Mouse (Mus musculus) limb, embryonic 14.5 days (tissue): Measurements from ENCODE around the gene Epha6. TPM values are rescaled to one million over a fixed set of nuclear protein-coding genes. Genes with fewer than 3 reads are reported as not detected.

Source experiments
- ATAC-seq: fragments of 200-750 bp; cut with Nextera tagmentation; 2 replicates; pipeline ENCODE4 v1.8.0; 2017; ENCODE audit warnings: low read depth, moderate number of reproducible peaks, moderate TSS enrichment; ENCODE audit not compliant: low FRiP score
- DNase-seq: peaks from one replicate; pipeline ENCODE4 v3.0.0-alpha.2; 2015; ENCODE audit warnings: low spot score
- H3K27ac ChIP-seq: fragments of 300-500 bp; sonication (generic); replicated peaks from 2 replicates; pipeline ENCODE4 v1.5.1; 2014; ENCODE audit warnings: low read depth, mild to moderate bottlenecking, low read length, moderate library complexity, mixed read lengths
- H3K27me3 ChIP-seq: fragments of 300-500 bp; sonication (generic); 2 replicates; pipeline ENCODE4 v1.6.1; 2014; ENCODE audit warnings: low read length, mixed read lengths; ENCODE audit not compliant: control insufficient read depth, insufficient read depth
- H3K36me3 ChIP-seq: fragments of 300-500 bp; sonication (generic); 2 replicates; pipeline ENCODE4 v1.6.1; 2014; ENCODE audit warnings: mild to moderate bottlenecking, low read length, moderate library complexity, mixed read lengths; ENCODE audit not compliant: control insufficient read depth, insufficient read depth
- H3K4me1 ChIP-seq: fragments of 300-500 bp; sonication (generic); 2 replicates; pipeline ENCODE4 v1.6.1; 2014; ENCODE audit warnings: antibody characterized with exemption, low read length, mixed read lengths; ENCODE audit not compliant: control insufficient read depth, insufficient read depth
- H3K4me2 ChIP-seq: fragments of 300-500 bp; sonication (generic); replicated peaks from 2 replicates; pipeline ENCODE4 v1.6.1; 2014; ENCODE audit warnings: low read depth, mild to moderate bottlenecking, low read length, moderate library complexity; ENCODE audit not compliant: severe bottlenecking
- H3K4me3 ChIP-seq: fragments of 300-500 bp; sonication (generic); replicated peaks from 2 replicates; pipeline ENCODE4 v1.5.1; 2014; ENCODE audit warnings: low read length
- H3K9ac ChIP-seq: fragments of 300-500 bp; sonication (generic); 2 replicates; pipeline ENCODE4 v1.6.1; 2014; ENCODE audit warnings: mild to moderate bottlenecking, low read depth, low read length, moderate library complexity; ENCODE audit not compliant: severe bottlenecking
- H3K9me3 ChIP-seq: fragments of 300-500 bp; sonication (generic); 2 replicates; pipeline ENCODE4 v1.6.1; 2016; ENCODE audit warnings: low read length; ENCODE audit not compliant: control insufficient read depth
- POLR2A ChIP-seq: fragments of 200-500 bp; IDR thresholded peaks from 2 replicates; pipeline ENCODE4 v1.8.0; 2012; ENCODE audit warnings: inconsistent platforms, mild to moderate bottlenecking, moderate library complexity, borderline replicate concordance; ENCODE audit not compliant: insufficient read depth, insufficient read length; ENCODE audit errors: extremely low read depth
- WGBS: fragments of 180-500 bp; shearing (Covaris S2); extraction: QIAGEN DNeasy Blood & Tissue Kit; methylation state at CpG from one replicate; pipeline ENCODE4 v1.1.7; 2014; 5-methylcytosine and 5-hydroxymethylcytosine counted together
- polyA plus RNA-seq, 2 experiments: library from polyadenylated mRNA; depleted of rRNA in 1 of 2; stranded (reverse) in 1 of 2; unstranded in 1 of 2; fragments of >200 nt; fragmentation: Nextera tagmentation in 1 of 2; extraction: Ambion mirVana in 1 of 2; gene quantifications; 2 replicates each; pipeline versions ENCODE4 v1.2.1 to v1.2.3; 2012 to 2014

The Epha6 gene
- polyA plus RNA-seq, 2 experiments: 0.35 to 0.67 TPM

DNA sequence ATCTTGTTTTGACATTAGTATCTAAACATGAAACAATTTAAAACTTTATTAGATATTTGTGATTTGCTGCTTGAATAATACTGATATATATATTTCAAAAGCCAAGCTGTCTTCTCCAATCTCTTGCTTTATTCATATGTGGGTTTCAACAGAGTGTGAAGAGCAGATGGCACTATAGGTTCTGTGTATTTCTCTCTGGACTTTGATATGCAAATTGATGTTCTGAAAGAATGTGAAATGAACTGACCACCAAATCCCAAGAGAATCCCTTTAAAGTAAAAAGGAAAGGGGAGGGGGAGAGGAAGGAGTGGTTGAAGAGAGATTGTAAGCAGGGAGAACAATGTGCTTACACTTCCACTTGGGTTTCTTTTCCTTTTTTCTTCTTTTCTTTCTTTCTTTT is 212.4 kb downstream of the Epha6 start:
- no peak for ATAC-seq
- H3K27ac ChIP-seq: no peak overlapping the region
- H3K36me3 ChIP-seq: no peaks in the 10 kb centered on the region
- no peaks in the 10 kb centered on the region for H3K4me1 ChIP-seq
- no peak overlapping the region for H3K4me2 ChIP-seq
- H3K27me3 ChIP-seq: no peaks in the 10 kb centered on the region
- H3K9me3 ChIP-seq: no peaks in the 10 kb centered on the region
- DNase-seq: no peak
- no peak overlapping the region for H3K9ac ChIP-seq
- no peak overlapping the region for H3K4me3 ChIP-seq
- no peak for TF ChIP-seq POLR2A

DNA sequence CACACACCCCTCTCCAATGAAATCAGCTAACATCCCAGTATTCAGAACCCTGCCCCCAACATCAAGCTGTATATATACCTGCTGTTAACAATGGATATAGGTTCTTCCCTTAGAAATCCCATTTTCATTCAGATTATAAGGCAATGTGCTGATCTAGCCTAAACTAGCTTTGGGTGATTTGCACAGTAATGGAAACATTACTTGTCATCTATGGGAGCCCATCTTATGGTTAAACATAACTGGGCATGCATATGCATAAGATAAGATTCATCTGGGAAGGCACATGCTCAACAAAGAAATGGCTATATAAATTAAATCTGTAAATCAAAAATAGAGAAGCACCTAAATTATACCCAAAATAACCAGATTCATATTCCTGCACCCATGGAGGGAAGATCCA is 230.2 kb downstream of the Epha6 start:
- no peak for TF ChIP-seq POLR2A
- Histone ChIP-seq H3K27me3 (no peaks in the 10 kb centered on the region), H3K4me2 (no peak overlapping the region), H3K4me3 (no peak overlapping the region), H3K9me3 (no peaks in the 10 kb centered on the region), H3K27ac (no peak overlapping the region), H3K4me1 (no peaks in the 10 kb centered on the region), H3K36me3 (no peaks in the 10 kb centered on the region), H3K9ac (no peak overlapping the region)
- DNase-seq (no peak), ATAC-seq (no peak)

DNA sequence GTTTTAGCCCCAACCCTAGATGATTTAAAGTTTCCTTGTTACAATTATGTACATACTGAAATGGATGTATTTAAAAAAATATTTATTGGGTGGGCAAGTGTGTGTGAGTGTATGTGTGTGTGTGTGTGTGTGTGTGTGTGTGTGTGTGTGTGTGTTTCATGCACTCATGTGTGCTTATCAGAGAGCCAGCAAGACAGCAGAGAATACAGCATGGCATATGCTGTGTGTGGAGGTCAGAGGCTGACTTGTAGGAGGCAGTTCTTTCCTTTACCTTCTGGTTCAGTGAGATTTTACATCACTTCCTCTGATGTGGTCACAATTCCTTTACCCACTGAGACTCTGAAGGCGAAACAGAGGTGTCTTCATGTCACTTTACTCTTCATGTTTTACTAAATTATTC is 321.4 kb downstream of the Epha6 start:
- 67% methylated on average over 1 of the region's 1 CpGs for WGBS
- Histone ChIP-seq H3K9me3 (no peaks in the 10 kb centered on the region), H3K36me3 (no peaks in the 10 kb centered on the region), H3K27ac (no peak overlapping the region), H3K4me3 (no peak overlapping the region), H3K4me2 (no peak overlapping the region), H3K4me1 (no peaks in the 10 kb centered on the region), H3K27me3 (no peaks in the 10 kb centered on the region), H3K9ac (no peak overlapping the region)
- no peak for TF ChIP-seq POLR2A
- no peak for ATAC-seq
- DNase-seq: no peak

DNA sequence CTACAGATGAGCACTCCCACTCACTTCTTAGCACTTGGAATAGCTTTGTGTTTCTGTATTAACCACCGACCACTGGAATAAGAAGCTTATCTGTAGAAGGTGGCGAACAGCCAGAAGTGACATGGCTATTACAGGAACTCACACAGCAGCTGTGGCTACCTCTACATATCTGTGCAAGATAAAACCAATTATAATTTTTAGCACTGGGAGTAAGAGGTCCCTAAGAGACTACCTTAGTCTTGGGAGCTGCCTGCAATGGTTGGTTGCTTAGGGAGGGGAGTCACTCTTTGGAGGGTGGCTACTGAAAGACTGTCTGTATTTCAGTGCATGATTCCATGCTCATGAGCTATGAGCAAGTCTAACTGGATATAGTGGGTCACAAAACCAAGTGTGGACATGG is 331.2 kb downstream of the Epha6 start:
- Histone ChIP-seq H3K4me1 (no peaks in the 10 kb centered on the region), H3K9ac (no peak overlapping the region), H3K36me3 (no peaks in the 10 kb centered on the region), H3K27me3 (no peaks in the 10 kb centered on the region), H3K27ac (no peak overlapping the region), H3K9me3 (no peaks in the 10 kb centered on the region), H3K4me3 (no peak overlapping the region), H3K4me2 (no peak overlapping the region)
- no peak for TF ChIP-seq POLR2A
- WGBS: 84% methylated on average over 2 of the region's 2 CpGs
- DNase-seq (no peak), ATAC-seq (no peak)

DNA sequence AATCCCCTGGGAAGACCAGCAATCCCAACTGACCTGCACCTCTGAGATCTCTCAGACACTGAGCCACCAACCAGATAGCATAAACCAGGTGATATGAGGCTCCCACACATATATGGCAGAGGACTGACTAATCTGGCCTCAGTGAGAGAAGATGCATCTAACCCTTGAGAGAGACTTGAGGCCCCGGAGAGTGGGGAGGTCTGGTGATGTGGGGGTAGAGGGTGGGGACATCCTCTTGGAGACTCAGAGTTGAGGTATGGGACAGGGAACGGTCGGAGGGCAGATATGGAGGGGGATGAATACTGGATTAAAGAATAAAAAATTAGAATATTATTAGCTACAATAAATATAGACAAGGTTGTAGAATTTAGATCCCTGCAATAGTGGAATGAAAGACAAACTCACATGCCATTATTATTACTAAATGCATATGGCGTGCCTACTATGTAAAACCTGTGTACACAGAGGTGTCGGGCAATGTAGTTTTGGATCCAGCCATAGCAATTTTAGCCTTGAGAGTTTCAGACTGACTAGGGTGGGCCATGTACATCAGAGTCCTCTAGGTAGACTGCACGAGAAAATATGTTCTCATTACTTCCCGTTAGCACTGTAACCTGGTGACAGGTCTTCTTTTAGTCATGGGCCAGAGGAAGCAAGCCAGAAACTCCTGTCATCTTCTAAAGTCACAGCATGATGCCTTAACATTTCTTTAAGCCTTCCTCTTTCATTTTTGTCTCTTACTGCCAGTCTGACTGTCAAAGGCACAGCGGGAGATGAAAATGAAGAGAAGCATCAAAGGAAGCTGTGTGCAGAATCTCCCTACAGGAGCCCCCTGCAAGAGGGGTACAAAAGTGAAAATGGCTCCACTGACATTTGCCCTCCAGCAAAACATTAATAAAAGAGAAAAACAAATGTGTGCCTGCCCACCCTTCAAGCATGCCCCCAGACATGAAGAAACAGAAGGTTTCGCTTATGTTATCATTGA is 338.7 kb downstream of the Epha6 start:
- no peaks in the 10 kb centered on the region for H3K9me3 ChIP-seq
- H3K9ac ChIP-seq: no peak overlapping the region
- no peak overlapping the region for H3K4me2 ChIP-seq
- DNase-seq: no peak
- H3K4me1 ChIP-seq: no peaks in the 10 kb centered on the region
- no peak for ATAC-seq
- H3K27ac ChIP-seq: no peak overlapping the region
- no peaks in the 10 kb centered on the region for H3K36me3 ChIP-seq
- H3K4me3 ChIP-seq: no peak overlapping the region
- TF ChIP-seq POLR2A: no peak
- 83% methylated on average over 9 of the region's 9 CpGs for WGBS
- H3K27me3 ChIP-seq: no peaks in the 10 kb centered on the region
